Mouse (Mus musculus): ENCODE results near the gene 3425401B19Rik. TPM values are rescaled to one million over a fixed set of nuclear protein-coding genes. Genes with fewer than 3 reads are reported as not detected.

Gene 3425401B19Rik
- polyA plus RNA-seq, 2 experiments = not detected

DNA sequence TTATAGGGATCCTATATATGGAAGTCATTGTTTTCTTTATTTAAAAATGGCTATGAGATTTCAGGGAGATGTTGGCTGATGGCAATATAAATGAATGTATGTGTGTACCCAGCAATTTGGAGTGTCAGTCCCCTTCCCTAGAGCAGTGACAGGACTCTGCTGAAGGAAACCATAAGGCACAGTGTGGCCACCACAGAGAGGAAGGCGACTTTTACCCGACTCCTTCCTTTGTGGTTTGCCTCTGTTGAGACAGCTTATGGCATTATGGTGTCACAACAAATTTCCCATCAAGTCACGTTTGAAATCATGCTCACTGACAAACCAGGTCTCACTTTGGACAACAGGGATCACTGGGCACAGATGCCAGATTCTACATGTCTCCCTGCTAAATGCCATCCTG is 60.8 kb downstream of the 3425401B19Rik start:
- Histone ChIP-seq H3K4me2 (ENCODE audit: low read depth) (no peak overlapping the region), H3K4me3 (ENCODE audit: insufficient read depth in 1 of 2, low read depth in 2 of 2, low read length in 2 of 2) (no peak overlapping the region), H3K36me3 (replicated peaks; ENCODE audit: control insufficient read depth, insufficient read depth, low read depth) (no peaks in the 10 kb centered on the region), H3K4me1 (replicated peaks; ENCODE audit: control insufficient read depth in 2 of 2, insufficient read depth in 2 of 2, low read length in 1 of 2) (no peaks in the 10 kb centered on the region), H3K27me3 (ENCODE audit: control insufficient read depth, insufficient read depth, low read length) (no peaks in the 10 kb centered on the region), H3K27ac (no peak overlapping the region), H3K9ac (replicated peaks) (no peak overlapping the region), H3K9me3 (ENCODE audit: control insufficient read depth, low read length) (no peaks in the 10 kb centered on the region)
- ATAC-seq (ENCODE audit: insufficient read depth) (no peak), DNase-seq (ENCODE audit: low read depth in 3 of 3, low spot score in 3 of 3) (no peak)
- no peak for TF ChIP-seq EP300 (IDR thresholded peaks at IDR 0.05; ENCODE audit: low read depth)
- TF ChIP-seq CTCF (IDR thresholded peaks at IDR 0.05; ENCODE audit: low read depth) = no peak
- 0% methylated on average over 3 of the region's 3 CpGs for WGBS (ENCODE audit: insufficient replicate concordance)

- no peak overlapping the region for H3K27ac ChIP-seq
- no peak for ATAC-seq (ENCODE audit: insufficient read depth)
- WGBS (ENCODE audit: insufficient replicate concordance) = 49% methylated on average over 5 of the region's 5 CpGs
- H3K27me3 ChIP-seq (ENCODE audit: control insufficient read depth, insufficient read depth, low read length) = no peaks in the 10 kb centered on the region
- H3K4me3 ChIP-seq (ENCODE audit: insufficient read depth in 1 of 2, low read depth in 2 of 2, low read length in 2 of 2) = no peak overlapping the region
- no peaks in the 10 kb centered on the region for H3K9me3 ChIP-seq (ENCODE audit: control insufficient read depth, low read length)
- H3K4me2 ChIP-seq (ENCODE audit: low read depth) = no peak overlapping the region
- H3K4me1 ChIP-seq (replicated peaks; ENCODE audit: control insufficient read depth in 2 of 2, insufficient read depth in 2 of 2, low read length in 1 of 2) = no peaks in the 10 kb centered on the region
- no peak overlapping the region for H3K9ac ChIP-seq (replicated peaks)
- TF ChIP-seq CTCF (IDR thresholded peaks at IDR 0.05; ENCODE audit: low read depth) (no peak), EP300 (IDR thresholded peaks at IDR 0.05; ENCODE audit: low read depth) (no peak)
- DNase-seq (ENCODE audit: low read depth in 3 of 3, low spot score in 3 of 3) = no peak
- H3K36me3 ChIP-seq (replicated peaks; ENCODE audit: control insufficient read depth, insufficient read depth, low read depth) = no peaks in the 10 kb centered on the region
Observed at GRCm38 (mm10) chr14:32617253-32617652, 67.8 kb downstream of the 3425401B19Rik start.

DNA sequence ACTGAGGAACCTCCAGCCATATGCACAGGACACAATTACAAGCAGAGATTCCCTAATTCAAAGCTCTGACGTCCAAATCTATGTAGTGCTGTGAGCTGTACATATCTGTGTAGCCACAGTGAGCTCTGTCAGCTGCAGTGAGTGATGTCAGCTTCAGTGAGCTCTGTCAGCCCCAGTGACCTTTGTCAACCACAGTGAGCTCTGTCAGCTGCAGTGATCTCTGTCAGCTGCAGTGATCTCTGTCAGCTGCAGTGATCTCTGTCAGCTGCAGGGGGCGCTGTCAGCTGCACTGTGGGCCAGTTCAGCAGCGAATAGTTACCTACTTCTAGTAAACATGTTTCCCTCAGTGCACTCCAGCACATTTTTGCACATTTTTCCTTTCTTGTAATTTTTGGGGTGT is 75.7 kb downstream of the 3425401B19Rik start:
- H3K9ac ChIP-seq (replicated peaks) = no peak overlapping the region
- H3K27ac ChIP-seq = no peak overlapping the region
- no peaks in the 10 kb centered on the region for H3K27me3 ChIP-seq (ENCODE audit: control insufficient read depth, insufficient read depth, low read length)
- no peaks in the 10 kb centered on the region for H3K36me3 ChIP-seq (replicated peaks; ENCODE audit: control insufficient read depth, insufficient read depth, low read depth)
- no peaks in the 10 kb centered on the region for H3K4me1 ChIP-seq (replicated peaks; ENCODE audit: control insufficient read depth in 2 of 2, insufficient read depth in 2 of 2, low read length in 1 of 2)
- no peak overlapping the region for H3K4me3 ChIP-seq (ENCODE audit: insufficient read depth in 1 of 2, low read depth in 2 of 2, low read length in 2 of 2)
- no peak for TF ChIP-seq EP300 (IDR thresholded peaks at IDR 0.05; ENCODE audit: low read depth)
- peak; percentile 80 for TF ChIP-seq CTCF (IDR thresholded peaks at IDR 0.05; ENCODE audit: low read depth)
- WGBS (ENCODE audit: insufficient replicate concordance) = 24% methylated on average over 3 of the region's 3 CpGs
- H3K4me2 ChIP-seq (ENCODE audit: low read depth) = no peak overlapping the region
- ATAC-seq (ENCODE audit: insufficient read depth) (no peak), DNase-seq (ENCODE audit: low read depth in 3 of 3, low spot score in 3 of 3) (no peak)
- H3K9me3 ChIP-seq (ENCODE audit: control insufficient read depth, low read length) = no peaks in the 10 kb centered on the region

Other genes starting within 250 kb of the 3425401B19Rik start
- not detected in 2 replicates for gene Slc18a3, start 220.4 kb downstream of the 3425401B19Rik start, polyA plus RNA-seq (2012; rRNA removed)
- gene Slc18a3, start 220.4 kb downstream of the 3425401B19Rik start, polyA plus RNA-seq (2014; fragmentation: Nextera tagmentation; extraction: Ambion mirVana) = not detected in 2 replicates
- not detected in 2 replicates for gene Chat, start 219.3 kb downstream of the 3425401B19Rik start, polyA plus RNA-seq (2012; rRNA removed)
- gene Chat, start 219.3 kb downstream of the 3425401B19Rik start, polyA plus RNA-seq (2014; fragmentation: Nextera tagmentation; extraction: Ambion mirVana) = not detected in 2 replicates
- gene Ercc6, start 171.8 kb downstream of the 3425401B19Rik start, polyA plus RNA-seq (2012; rRNA removed) = 2.5 and 3.4 TPM in 2 replicates
- gene Ercc6, start 171.8 kb downstream of the 3425401B19Rik start, polyA plus RNA-seq (2014; fragmentation: Nextera tagmentation; extraction: Ambion mirVana) = 5.4 and 6.5 TPM in 2 replicates
- not detected in 2 replicates for gene Prrxl1, start 85.9 kb downstream of the 3425401B19Rik start, polyA plus RNA-seq (2012; rRNA removed)
- not detected in 2 replicates for gene Prrxl1, start 85.9 kb downstream of the 3425401B19Rik start, polyA plus RNA-seq (2014; fragmentation: Nextera tagmentation; extraction: Ambion mirVana)
- gene Tmem273, start 100.7 kb upstream of the 3425401B19Rik start, polyA plus RNA-seq (2012; rRNA removed) = 1.3 and 1.5 TPM in 2 replicates
- gene Tmem273, start 100.7 kb upstream of the 3425401B19Rik start, polyA plus RNA-seq (2014; fragmentation: Nextera tagmentation; extraction: Ambion mirVana) = 0.94 and 1.4 TPM in 2 replicates
- gene Fam170b, start 148.7 kb upstream of the 3425401B19Rik start, polyA plus RNA-seq (2012; rRNA removed) = 0.02 and 0.05 TPM in 2 replicates
- not detected in 2 replicates for gene Fam170b, start 148.7 kb upstream of the 3425401B19Rik start, polyA plus RNA-seq (2014; fragmentation: Nextera tagmentation; extraction: Ambion mirVana)
- gene Vstm4, start 171.5 kb upstream of the 3425401B19Rik start, polyA plus RNA-seq (2012; rRNA removed) = 1.2 and 1.6 TPM in 2 replicates
- 3.3 and 3.4 TPM in 2 replicates for gene Vstm4, start 171.5 kb upstream of the 3425401B19Rik start, polyA plus RNA-seq (2014; fragmentation: Nextera tagmentation; extraction: Ambion mirVana)

All from liver, embryonic 14.5 days (tissue).